Mouse (Mus musculus): ENCODE results near the gene Gm47841. TPM values are rescaled to one million over a fixed set of nuclear protein-coding genes. Genes with fewer than 3 reads are reported as not detected.

The Gm47841 gene
- polyA plus RNA-seq, 1 experiment from 2014 or later: not detected

DNA sequence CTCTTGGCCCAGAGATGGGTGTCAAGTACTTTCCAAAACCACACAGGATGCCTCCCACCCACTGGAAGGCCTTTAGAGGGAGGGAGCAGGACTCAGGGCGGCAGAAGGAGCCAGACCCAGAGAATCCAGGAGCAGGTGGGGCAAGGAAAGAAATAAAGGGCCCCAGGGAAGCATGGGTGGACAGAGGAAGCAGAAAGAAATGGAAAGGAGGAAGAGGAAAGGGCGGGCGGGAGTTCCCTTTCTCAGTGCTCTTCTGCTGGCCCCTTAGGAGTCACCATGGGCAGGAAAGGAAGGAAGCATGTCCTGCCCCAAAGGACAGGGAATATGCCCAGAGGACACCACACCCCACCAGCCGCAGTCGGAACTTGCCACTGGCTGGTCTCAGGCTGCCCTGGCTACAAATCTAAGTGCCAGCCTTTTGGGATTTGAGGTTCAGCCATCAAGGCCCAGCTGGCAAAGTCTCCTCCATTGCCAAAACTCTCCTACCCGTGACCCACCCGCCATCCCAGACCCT is 33.9 kb upstream of the Gm47841 start:
- Histone ChIP-seq H3K27ac (no peak overlapping the region), H3K4me2 (replicated peaks) (no peak overlapping the region)
- ATAC-seq (ENCODE audit: low FRiP score, low read depth): no peak

GRCm38 (mm10) chr15:101080031-101080520 is 32.9 kb upstream of the Gm47841 start:
- Histone ChIP-seq H3K27ac (no peak overlapping the region), H3K36me3 (no peaks in the 10 kb centered on the region), H3K9me3 (no peaks in the 10 kb centered on the region), H3K4me2 (replicated peaks) (no peak overlapping the region), H3K27me3 (replicated peaks) (no peaks in the 10 kb centered on the region; the same call in 1 of the 2 replicates), H3K9ac (no peak overlapping the region), H3K4me3 (no peak overlapping the region), H3K4me1 (peaks cover 52% of the 10 kb centered on the region)
- no peak for ATAC-seq (ENCODE audit: low FRiP score, low read depth)
- 70% methylated on average over 9 of the region's 9 CpGs for WGBS

More for the DNA sequence above, 33.9 kb upstream of the Gm47841 start:
- H3K4me3 ChIP-seq: no peak overlapping the region
- peaks cover 42% of the 10 kb centered on the region for H3K4me1 ChIP-seq
- no peaks in the 10 kb centered on the region for H3K9me3 ChIP-seq
- 56% methylated on average over 7 of the region's 7 CpGs for WGBS
- no peaks in the 10 kb centered on the region; the same call in 1 of the 2 replicates for H3K27me3 ChIP-seq (replicated peaks)
- no peaks in the 10 kb centered on the region for H3K36me3 ChIP-seq
- H3K9ac ChIP-seq: 0 out of 2 replicates have a peak overlapping the region, but pooled peaks have one; percentile 9

GRCm38 (mm10) chr15:101078731-101079156 is 31.5 kb upstream of the Gm47841 start:
- H3K27ac ChIP-seq: peak overlapping the region; percentile 65
- H3K36me3 ChIP-seq: no peaks in the 10 kb centered on the region
- 1% methylated on average over 30 of the region's 30 CpGs for WGBS
- no peaks in the 10 kb centered on the region; the same call in 1 of the 2 replicates for H3K27me3 ChIP-seq (replicated peaks)
- H3K4me1 ChIP-seq: peaks cover 64% of the 10 kb centered on the region
- peak overlapping the region; percentile 82 for H3K4me2 ChIP-seq (replicated peaks)
- peak overlapping the region; percentile 98 for H3K9ac ChIP-seq
- H3K4me3 ChIP-seq: peak overlapping the region; percentile 88
- no peak for ATAC-seq (ENCODE audit: low FRiP score, low read depth)
- no peaks in the 10 kb centered on the region for H3K9me3 ChIP-seq

DNA sequence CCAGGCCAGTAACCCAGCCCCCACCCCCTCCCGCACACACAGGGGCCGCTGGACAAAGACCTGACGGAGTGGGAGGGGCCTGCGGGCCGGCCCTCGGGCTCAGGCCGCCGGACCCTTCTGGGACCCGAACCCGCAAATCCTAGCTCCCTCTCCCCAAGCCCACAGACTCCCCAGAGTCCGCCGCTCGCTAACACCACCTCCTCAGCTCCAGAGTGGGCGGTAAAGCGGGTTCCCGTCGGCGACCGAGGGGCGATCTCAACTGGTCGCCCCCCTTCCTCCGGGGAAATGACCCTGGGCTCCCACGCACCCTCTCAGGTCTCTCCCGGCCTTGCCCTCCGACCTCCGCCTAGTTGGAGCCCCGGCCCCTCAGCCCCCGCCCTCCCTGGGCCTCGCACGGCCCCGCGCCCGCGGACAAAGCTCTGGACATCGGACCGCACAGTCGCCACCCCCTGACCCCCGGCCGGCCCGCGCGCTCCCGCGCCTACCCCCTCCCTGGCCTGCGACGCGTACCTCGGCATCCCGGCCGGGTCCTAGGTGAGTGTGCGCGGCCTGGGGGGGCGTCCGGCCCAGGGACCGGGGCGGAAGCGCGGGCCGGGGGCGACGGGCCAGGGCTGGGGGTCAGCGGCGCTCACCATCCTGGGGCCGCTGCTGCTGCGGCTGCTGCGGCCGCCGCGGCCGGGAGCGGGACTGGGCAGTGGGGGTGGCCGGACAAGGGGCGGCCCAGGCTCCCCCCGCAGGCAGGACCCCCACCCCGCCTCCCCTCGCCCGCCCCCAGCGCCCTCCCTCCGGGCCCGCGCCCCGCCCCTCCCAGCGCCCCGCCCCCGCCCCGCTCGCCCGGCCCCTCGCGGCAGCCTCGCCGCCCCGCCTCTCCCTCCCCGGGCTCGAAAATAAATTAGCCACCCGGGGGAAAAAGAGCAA is 30.9 kb upstream of the Gm47841 start, which contains the start of gene Fignl2:
TSS of gene Fignl2 (minus strand) at position 755 of the 918 bp plus-strand sequence.
- Histone ChIP-seq H3K36me3 (no peaks in the 10 kb centered on the region), H3K4me1 (peaks cover 70% of the 10 kb centered on the region), H3K9ac (peak within 1 kb of the TSS; percentile 98), H3K4me3 (peak within 1 kb of the TSS; percentile 88), H3K4me2 (replicated peaks) (peak within 1 kb of the TSS; percentile 82), H3K27me3 (replicated peaks) (no peaks in the 10 kb centered on the region; the same call in 1 of the 2 replicates), H3K27ac (peak within 1 kb of the TSS; percentile 94), H3K9me3 (no peaks in the 10 kb centered on the region)
- ATAC-seq (ENCODE audit: low FRiP score, low read depth): 0 out of 2 replicates have a peak, but pooled peaks have one; percentile 3
- 1% methylated on average over 79 of the region's 96 CpGs for WGBS

DNA sequence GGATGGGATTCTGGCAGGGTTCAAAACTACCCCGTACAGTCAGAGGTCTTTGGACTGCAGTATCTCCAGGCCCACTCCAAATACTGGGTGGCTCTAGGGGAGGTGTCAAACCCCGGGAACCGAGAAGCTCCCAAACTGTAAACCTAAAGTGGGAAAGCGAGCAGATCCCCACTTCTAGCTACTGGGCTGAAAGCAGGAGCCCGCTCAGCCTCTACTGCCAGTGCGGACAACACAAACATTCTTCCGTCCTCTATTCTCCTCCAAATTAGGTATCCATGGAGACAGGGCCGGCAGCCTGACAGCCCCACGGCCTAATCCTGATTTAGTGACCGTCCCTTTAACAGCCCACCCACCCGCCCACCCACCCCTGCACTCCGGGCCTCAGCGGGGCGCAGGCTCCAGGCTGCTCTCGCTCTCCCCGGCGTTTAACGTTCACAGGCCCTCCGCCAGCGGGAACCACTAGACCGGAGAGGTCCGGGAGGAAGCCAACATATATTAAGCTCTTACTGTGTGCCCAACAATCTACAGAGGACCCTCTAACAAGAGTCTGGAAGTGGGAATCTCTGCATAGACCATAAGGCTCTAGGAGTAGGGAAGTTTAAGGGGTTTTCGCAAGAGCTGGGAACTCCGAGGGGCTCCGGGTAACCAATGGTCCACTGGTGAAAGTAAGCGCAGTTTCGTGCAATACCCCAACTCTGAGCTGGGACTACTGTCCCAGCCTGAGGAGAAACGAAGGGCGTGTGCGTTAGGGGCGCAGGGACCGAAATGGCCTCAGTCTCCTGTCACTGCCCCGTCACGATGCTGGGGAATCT is 30.0 kb upstream of the Gm47841 start:
- ATAC-seq (ENCODE audit: low FRiP score, low read depth): peak; percentile 71
- Histone ChIP-seq H3K27ac (peak overlapping the region; percentile 94), H3K27me3 (replicated peaks) (no peaks in the 10 kb centered on the region; the same call in 1 of the 2 replicates), H3K36me3 (no peaks in the 10 kb centered on the region), H3K4me3 (peak overlapping the region; percentile 88), H3K9ac (peak overlapping the region; percentile 98), H3K9me3 (no peaks in the 10 kb centered on the region), H3K4me1 (peaks cover 67% of the 10 kb centered on the region), H3K4me2 (replicated peaks) (peak overlapping the region; percentile 82)
- under 1% methylated on average over 34 of the region's 34 CpGs for WGBS

- peak overlapping the region; percentile 88 for H3K4me3 ChIP-seq
- peaks cover 68% of the 10 kb centered on the region for H3K4me1 ChIP-seq
- peak overlapping the region; percentile 98 for H3K9ac ChIP-seq
- WGBS: under 1% methylated on average over 26 of the region's 26 CpGs
- H3K27me3 ChIP-seq (replicated peaks): no peaks in the 10 kb centered on the region; the same call in 1 of the 2 replicates
- H3K36me3 ChIP-seq: no peaks in the 10 kb centered on the region
- H3K4me2 ChIP-seq (replicated peaks): peak overlapping the region; percentile 82
- peak; percentile 76 for ATAC-seq (ENCODE audit: low FRiP score, low read depth)
- H3K27ac ChIP-seq: peak overlapping the region; percentile 94
- H3K9me3 ChIP-seq: no peaks in the 10 kb centered on the region
Observed at GRCm38 (mm10) chr15:101076071-101077000, 29.1 kb upstream of the Gm47841 start.

- peak overlapping the region; percentile 98 for H3K9ac ChIP-seq
- H3K4me3 ChIP-seq: peak overlapping the region; percentile 88
- no peaks in the 10 kb centered on the region for H3K36me3 ChIP-seq
- H3K4me2 ChIP-seq (replicated peaks): peak overlapping the region; percentile 82
- H3K27me3 ChIP-seq (replicated peaks): no peaks in the 10 kb centered on the region; the same call in 1 of the 2 replicates
- no peaks in the 10 kb centered on the region for H3K9me3 ChIP-seq
- peak overlapping the region; percentile 94; the same call in 1 of the 2 replicates for H3K27ac ChIP-seq
- ATAC-seq (ENCODE audit: low FRiP score, low read depth): no peak
- H3K4me1 ChIP-seq: peaks cover 68% of the 10 kb centered on the region
- WGBS: 8% methylated on average over 5 of the region's 5 CpGs
Observed at GRCm38 (mm10) chr15:101075656-101076055, 28.5 kb upstream of the Gm47841 start.

DNA sequence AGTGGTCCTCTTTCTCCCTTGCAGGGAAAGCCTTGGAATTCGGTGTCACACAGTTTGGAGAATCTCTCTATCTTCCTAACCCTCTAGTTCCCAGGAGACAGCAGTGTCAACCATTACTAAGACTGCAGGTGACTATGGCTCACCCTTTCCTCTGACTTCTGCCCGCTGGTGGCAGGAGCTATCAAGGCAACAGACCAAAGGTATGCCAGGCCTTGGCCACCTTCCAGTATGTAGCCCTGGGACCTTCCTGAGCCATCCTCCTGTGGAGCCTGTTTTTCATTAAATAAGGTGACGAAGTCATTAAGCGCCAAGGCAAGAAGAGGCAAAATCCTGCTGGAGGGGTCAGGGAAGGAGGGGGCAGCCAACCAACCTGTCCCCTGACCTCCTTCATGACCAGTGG is 28.0 kb upstream of the Gm47841 start:
- no peak overlapping the region for H3K27ac ChIP-seq
- peak overlapping the region; percentile 82 for H3K4me2 ChIP-seq (replicated peaks)
- peak overlapping the region; percentile 98; the same call in 1 of the 2 replicates for H3K9ac ChIP-seq
- no peak for ATAC-seq (ENCODE audit: low FRiP score, low read depth)
- peaks cover 73% of the 10 kb centered on the region for H3K4me1 ChIP-seq
- H3K4me3 ChIP-seq: no peak overlapping the region
- no peaks in the 10 kb centered on the region for H3K36me3 ChIP-seq
- no peaks in the 10 kb centered on the region; the same call in 1 of the 2 replicates for H3K27me3 ChIP-seq (replicated peaks)
- 58% methylated on average over 4 of the region's 4 CpGs for WGBS
- H3K9me3 ChIP-seq: no peaks in the 10 kb centered on the region

DNA sequence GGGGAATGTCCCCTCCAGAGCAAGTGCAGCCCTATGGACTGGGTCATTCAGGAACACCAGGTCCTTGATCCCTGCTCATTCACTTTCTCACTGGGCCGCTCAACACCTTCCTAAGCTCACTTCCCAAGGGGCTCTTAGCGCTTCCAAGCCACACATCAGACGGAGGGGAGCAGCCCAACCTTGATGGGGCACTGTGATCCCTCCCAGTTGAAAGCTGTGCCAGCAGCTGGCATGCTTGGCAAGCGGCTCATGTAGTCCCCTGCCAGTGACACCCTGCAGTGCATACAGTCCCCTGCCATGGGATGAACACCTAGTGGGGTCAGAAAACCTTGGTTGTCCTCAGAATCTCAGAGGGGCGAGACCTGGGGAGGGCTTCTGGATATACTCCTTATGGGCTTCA is 26.9 kb upstream of the Gm47841 start:
- Histone ChIP-seq H3K4me1 (peaks cover 79% of the 10 kb centered on the region), H3K27me3 (replicated peaks) (no peaks in the 10 kb centered on the region; the same call in 1 of the 2 replicates), H3K27ac (no peak overlapping the region), H3K36me3 (no peaks in the 10 kb centered on the region), H3K4me2 (replicated peaks) (no peak overlapping the region), H3K9ac (no peak overlapping the region), H3K4me3 (no peak overlapping the region), H3K9me3 (no peaks in the 10 kb centered on the region)
- 78% methylated on average over 5 of the region's 5 CpGs for WGBS
- no peak for ATAC-seq (ENCODE audit: low FRiP score, low read depth)

DNA sequence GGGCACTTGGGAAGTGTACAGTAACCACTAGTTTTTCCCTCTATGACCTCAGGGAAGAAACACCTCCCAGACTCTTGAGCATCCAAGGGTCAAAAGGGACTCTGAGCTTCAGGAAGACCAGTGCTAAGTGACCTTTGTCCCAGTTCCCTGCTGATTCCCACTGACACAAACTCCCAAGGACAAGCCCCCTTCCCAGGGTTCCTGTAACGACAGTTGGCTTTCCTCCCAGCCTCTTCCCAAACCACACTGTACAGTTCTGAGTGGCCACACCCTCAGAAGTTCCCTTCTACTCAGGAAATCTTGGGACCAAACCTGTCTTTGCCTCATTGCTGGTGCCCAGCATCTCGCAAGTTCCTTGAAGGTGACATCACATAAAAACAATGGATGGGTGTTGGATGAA is 25.5 kb upstream of the Gm47841 start:
- no peak for ATAC-seq (ENCODE audit: low FRiP score, low read depth)
- H3K27ac ChIP-seq: no peak overlapping the region
- peaks cover 87% of the 10 kb centered on the region for H3K4me1 ChIP-seq
- H3K9me3 ChIP-seq: no peaks in the 10 kb centered on the region
- no peak overlapping the region for H3K4me2 ChIP-seq (replicated peaks)
- 67% methylated on average over 2 of the region's 2 CpGs for WGBS
- no peaks in the 10 kb centered on the region for H3K36me3 ChIP-seq
- H3K4me3 ChIP-seq: no peak overlapping the region
- H3K27me3 ChIP-seq (replicated peaks): no peaks in the 10 kb centered on the region; the same call in 1 of the 2 replicates
- H3K9ac ChIP-seq: no peak overlapping the region
